Mouse (Mus musculus): Measurements from ENCODE around the gene Cdk19. TPM values are rescaled to one million over a fixed set of nuclear protein-coding genes. Genes with fewer than 3 reads are reported as not detected.

Cdk19 gene
- polyA plus RNA-seq, 1 experiment = 31.0 TPM

- 90% methylated on average over 4 of the region's 4 CpGs for WGBS
- TF ChIP-seq POLR2A (IDR thresholded peaks at IDR 0.05; ENCODE audit: control insufficient read depth, extremely low read depth, insufficient read depth, low read length, poor library complexity) (no peak), CTCF (IDR thresholded peaks at IDR 0.05; ENCODE audit: borderline replicate concordance, control insufficient read depth, extremely low read depth, insufficient read depth, low read length, poor library complexity) (no peak)
- Histone ChIP-seq H3K27ac (ENCODE audit: control insufficient read depth, insufficient read depth, low read length) (no peak overlapping the region), H3K36me3 (ENCODE audit: control insufficient read depth, insufficient read depth, low read length) (no peaks in the 10 kb centered on the region), H3K4me3 (ENCODE audit: control insufficient read depth, insufficient read depth, low read length) (no peak overlapping the region), H3K4me1 (replicated peaks; ENCODE audit: control insufficient read depth, insufficient read depth, low read length) (no peaks in the 10 kb centered on the region; the same call in 1 of the 2 replicates), H3K27me3 (ENCODE audit: control insufficient read depth, insufficient read depth, low read length) (no peaks in the 10 kb centered on the region; the same call in 1 of the 2 replicates)
- no peak for DNase-seq
Observed at GRCm38 (mm10) chr10:40307826-40308583, 31.4 kb upstream of the Cdk19 start.

- H3K4me3 ChIP-seq (ENCODE audit: control insufficient read depth, insufficient read depth, low read length) = no peak overlapping the region
- no peaks in the 10 kb centered on the region for H3K36me3 ChIP-seq (ENCODE audit: control insufficient read depth, insufficient read depth, low read length)
- DNase-seq = peak; percentile 9
- H3K4me1 ChIP-seq (replicated peaks; ENCODE audit: control insufficient read depth, insufficient read depth, low read length) = no peaks in the 10 kb centered on the region; the same call in 1 of the 2 replicates
- H3K27me3 ChIP-seq (ENCODE audit: control insufficient read depth, insufficient read depth, low read length) = no peaks in the 10 kb centered on the region
- H3K27ac ChIP-seq (ENCODE audit: control insufficient read depth, insufficient read depth, low read length) = no peak overlapping the region
- no peak for TF ChIP-seq POLR2A (IDR thresholded peaks at IDR 0.05; ENCODE audit: control insufficient read depth, extremely low read depth, insufficient read depth, low read length, poor library complexity)
- 66% methylated on average over 6 of the region's 6 CpGs for WGBS
Observed at GRCm38 (mm10) chr10:40309884-40310635, 29.3 kb upstream of the Cdk19 start.

GRCm38 (mm10) chr10:40312781-40313180 lies 26.6 kb upstream of the Cdk19 start:
- 91% methylated on average over 4 of the region's 4 CpGs for WGBS
- Histone ChIP-seq H3K4me1 (replicated peaks; ENCODE audit: control insufficient read depth, insufficient read depth, low read length) (no peaks in the 10 kb centered on the region; the same call in 1 of the 2 replicates), H3K36me3 (ENCODE audit: control insufficient read depth, insufficient read depth, low read length) (no peaks in the 10 kb centered on the region), H3K4me3 (ENCODE audit: control insufficient read depth, insufficient read depth, low read length) (no peak overlapping the region), H3K27ac (ENCODE audit: control insufficient read depth, insufficient read depth, low read length) (no peak overlapping the region), H3K27me3 (ENCODE audit: control insufficient read depth, insufficient read depth, low read length) (no peaks in the 10 kb centered on the region)
- no peak for DNase-seq
- no peak for TF ChIP-seq CTCF (IDR thresholded peaks at IDR 0.05; ENCODE audit: borderline replicate concordance, control insufficient read depth, extremely low read depth, insufficient read depth, low read length, poor library complexity)
- TF ChIP-seq POLR2A (IDR thresholded peaks at IDR 0.05; ENCODE audit: control insufficient read depth, extremely low read depth, insufficient read depth, low read length, poor library complexity) = no peak

GRCm38 (mm10) chr10:40316841-40317585 lies 22.4 kb upstream of the Cdk19 start:
- no peak overlapping the region for H3K27ac ChIP-seq (ENCODE audit: control insufficient read depth, insufficient read depth, low read length)
- 90% methylated on average over 7 of the region's 7 CpGs for WGBS
- H3K4me1 ChIP-seq (replicated peaks; ENCODE audit: control insufficient read depth, insufficient read depth, low read length) = no peaks in the 10 kb centered on the region
- H3K36me3 ChIP-seq (ENCODE audit: control insufficient read depth, insufficient read depth, low read length) = no peaks in the 10 kb centered on the region
- no peak overlapping the region for H3K4me3 ChIP-seq (ENCODE audit: control insufficient read depth, insufficient read depth, low read length)
- no peak for TF ChIP-seq CTCF (IDR thresholded peaks at IDR 0.05; ENCODE audit: borderline replicate concordance, control insufficient read depth, extremely low read depth, insufficient read depth, low read length, poor library complexity)
- TF ChIP-seq POLR2A (IDR thresholded peaks at IDR 0.05; ENCODE audit: control insufficient read depth, extremely low read depth, insufficient read depth, low read length, poor library complexity) = no peak
- H3K27me3 ChIP-seq (ENCODE audit: control insufficient read depth, insufficient read depth, low read length) = no peaks in the 10 kb centered on the region
- no peak for DNase-seq

- no peak overlapping the region for H3K27ac ChIP-seq (ENCODE audit: control insufficient read depth, insufficient read depth, low read length)
- no peak for TF ChIP-seq POLR2A (IDR thresholded peaks at IDR 0.05; ENCODE audit: control insufficient read depth, extremely low read depth, insufficient read depth, low read length, poor library complexity)
- no peak for TF ChIP-seq CTCF (IDR thresholded peaks at IDR 0.05; ENCODE audit: borderline replicate concordance, control insufficient read depth, extremely low read depth, insufficient read depth, low read length, poor library complexity)
- H3K36me3 ChIP-seq (ENCODE audit: control insufficient read depth, insufficient read depth, low read length) = no peaks in the 10 kb centered on the region
- DNase-seq = no peak
- no peaks in the 10 kb centered on the region for H3K27me3 ChIP-seq (ENCODE audit: control insufficient read depth, insufficient read depth, low read length)
- H3K4me3 ChIP-seq (ENCODE audit: control insufficient read depth, insufficient read depth, low read length) = no peak overlapping the region
- no peaks in the 10 kb centered on the region for H3K4me1 ChIP-seq (replicated peaks; ENCODE audit: control insufficient read depth, insufficient read depth, low read length)
- 97% methylated on average over 10 of the region's 10 CpGs for WGBS
Observed at GRCm38 (mm10) chr10:40320306-40320705, 19.1 kb upstream of the Cdk19 start.

GRCm38 (mm10) chr10:40328004-40328551 lies 11.3 kb upstream of the Cdk19 start:
- no peaks in the 10 kb centered on the region for H3K36me3 ChIP-seq (ENCODE audit: control insufficient read depth, insufficient read depth, low read length)
- 91% methylated on average over 9 of the region's 9 CpGs for WGBS

More at GRCm38 (mm10) chr10:40328004-40328551, 11.3 kb upstream of the Cdk19 start:
- Histone ChIP-seq H3K27me3 (ENCODE audit: control insufficient read depth, insufficient read depth, low read length) (no peaks in the 10 kb centered on the region), H3K4me1 (replicated peaks; ENCODE audit: control insufficient read depth, insufficient read depth, low read length) (no peaks in the 10 kb centered on the region), H3K4me3 (ENCODE audit: control insufficient read depth, insufficient read depth, low read length) (no peak overlapping the region), H3K27ac (ENCODE audit: control insufficient read depth, insufficient read depth, low read length) (no peak overlapping the region)
- TF ChIP-seq POLR2A (IDR thresholded peaks at IDR 0.05; ENCODE audit: control insufficient read depth, extremely low read depth, insufficient read depth, low read length, poor library complexity) = no peak
- DNase-seq = no peak

Measured in thymus, adult 2 months (tissue).